Mouse (Mus musculus) C2C12 (cell line): ENCODE data around the gene Slc25a43.

Source experiments
- CEBPB ChIP-seq: IDR thresholded peaks from one replicate; pipeline ENCODE4 v1.6.1; 2011; ENCODE audit warnings: low read depth, mild to moderate bottlenecking, control low read depth, moderate library complexity
- CTCF ChIP-seq: IDR thresholded peaks from one replicate; pipeline ENCODE4 v1.5.1; 2011; ENCODE audit not compliant: control insufficient read depth, insufficient read depth, insufficient read length

GRCm38 (mm10) chrX:36820201-36820600 lies 76.7 kb downstream of the Slc25a43 start:
- TF ChIP-seq CTCF (peak; percentile 4), CEBPB (no peak)
